Mouse (Mus musculus): ENCODE measurements at regions not wholly inside any gene's neighbourhood (a gene's known extent, or its start where the extent isn't known, plus 50 kb on each side); places are given as distances from the start of the nearest gene placed in this dataset.

- no peak for ATAC-seq (replicated peaks; ENCODE audit: low FRiP score, low TSS enrichment, poor library complexity, severe bottlenecking)
These were observed 188.7 kb downstream of the Abhd5 start for GRCm38 (mm10) chr9:122540091-122540490.

GRCm38 (mm10) chr9:122556051-122556450, 191.1 kb upstream of the Topaz1 start:
- no peak for ATAC-seq (replicated peaks; ENCODE audit: low FRiP score, low TSS enrichment, poor library complexity, severe bottlenecking)

GRCm38 (mm10) chr9:122566060-122566459, 181.1 kb upstream of the Topaz1 start:
- no peak for ATAC-seq (replicated peaks; ENCODE audit: low FRiP score, low TSS enrichment, poor library complexity, severe bottlenecking)

GRCm38 (mm10) chr9:122568691-122569441, 178.3 kb upstream of the Topaz1 start:
- ATAC-seq (replicated peaks; ENCODE audit: low FRiP score, low TSS enrichment, poor library complexity, severe bottlenecking) = peak; percentile 41

GRCm38 (mm10) chr9:122569511-122570455, 177.4 kb upstream of the Topaz1 start:
- ATAC-seq (replicated peaks; ENCODE audit: low FRiP score, low TSS enrichment, poor library complexity, severe bottlenecking) = no peak

- no peak for ATAC-seq (replicated peaks; ENCODE audit: low FRiP score, low TSS enrichment, poor library complexity, severe bottlenecking)
These were observed 176.1 kb upstream of the Topaz1 start for GRCm38 (mm10) chr9:122571001-122571400.

GRCm38 (mm10) chr9:122571402-122572059, 175.6 kb upstream of the Topaz1 start:
- 0 out of 2 replicates have a peak, but pooled peaks have one; percentile 33 for ATAC-seq (replicated peaks; ENCODE audit: low FRiP score, low TSS enrichment, poor library complexity, severe bottlenecking)

GRCm38 (mm10) chr9:122572060-122572835, 174.9 kb upstream of the Topaz1 start:
- no peak for ATAC-seq (replicated peaks; ENCODE audit: low FRiP score, low TSS enrichment, poor library complexity, severe bottlenecking)

GRCm38 (mm10) chr9:122572836-122573267, 174.3 kb upstream of the Topaz1 start:
- no peak for ATAC-seq (replicated peaks; ENCODE audit: low FRiP score, low TSS enrichment, poor library complexity, severe bottlenecking)

- no peak for ATAC-seq (replicated peaks; ENCODE audit: low FRiP score, low TSS enrichment, poor library complexity, severe bottlenecking)
These were observed 161.9 kb upstream of the Topaz1 start for GRCm38 (mm10) chr9:122585228-122585627.

- no peak for ATAC-seq (replicated peaks; ENCODE audit: low FRiP score, low TSS enrichment, poor library complexity, severe bottlenecking)
These were observed 160.7 kb upstream of the Topaz1 start for GRCm38 (mm10) chr9:122586421-122586820.

- ATAC-seq (replicated peaks; ENCODE audit: low FRiP score, low TSS enrichment, poor library complexity, severe bottlenecking) = no peak
These were observed 160.2 kb upstream of the Topaz1 start for GRCm38 (mm10) chr9:122586986-122587385.

GRCm38 (mm10) chr9:122588246-122588645, 158.9 kb upstream of the Topaz1 start:
- no peak for ATAC-seq (replicated peaks; ENCODE audit: low FRiP score, low TSS enrichment, poor library complexity, severe bottlenecking)

- no peak for ATAC-seq (replicated peaks; ENCODE audit: low FRiP score, low TSS enrichment, poor library complexity, severe bottlenecking)
These were observed 154.1 kb upstream of the Topaz1 start for GRCm38 (mm10) chr9:122592820-122593615.

GRCm38 (mm10) chr9:122595120-122595943, 151.8 kb upstream of the Topaz1 start:
- no peak for ATAC-seq (replicated peaks; ENCODE audit: low FRiP score, low TSS enrichment, poor library complexity, severe bottlenecking)

- no peak for ATAC-seq (replicated peaks; ENCODE audit: low FRiP score, low TSS enrichment, poor library complexity, severe bottlenecking)
These were observed 144.0 kb upstream of the Topaz1 start for GRCm38 (mm10) chr9:122603106-122603505.

- ATAC-seq (replicated peaks; ENCODE audit: low FRiP score, low TSS enrichment, poor library complexity, severe bottlenecking) = no peak
These were observed 137.5 kb upstream of the Topaz1 start for GRCm38 (mm10) chr9:122609616-122610015.

GRCm38 (mm10) chr9:122610918-122611317, 136.2 kb upstream of the Topaz1 start:
- no peak for ATAC-seq (replicated peaks; ENCODE audit: low FRiP score, low TSS enrichment, poor library complexity, severe bottlenecking)

Measured in megakaryocyte-erythroid progenitor cell, adult 5-6 weeks (primary cell).